Mouse (Mus musculus): Measurements from ENCODE around the gene Filip1. TPM values are rescaled to one million over a fixed set of nuclear protein-coding genes. Genes with fewer than 3 reads are reported as not detected.

Gene Filip1
- polyA plus RNA-seq, 1 experiment from 2014 or later, result 10.4 TPM

GRCm38 (mm10) chr9:79994296-79994695 lies 18.4 kb downstream of the Filip1 start:
- Histone ChIP-seq H3K27ac (replicated peaks; ENCODE audit: low read depth, low read length) (no peak overlapping the region), H3K9ac (ENCODE audit: low read depth, low read length) (no peak overlapping the region), H3K9me3 (ENCODE audit: control insufficient read depth, low read length) (no peaks in the 10 kb centered on the region), H3K4me3 (ENCODE audit: low read depth, low read length) (no peak overlapping the region), H3K27me3 (replicated peaks; ENCODE audit: control insufficient read depth, insufficient read depth, low read length) (no peaks in the 10 kb centered on the region), H3K36me3 (ENCODE audit: control insufficient read depth, insufficient read depth, low read length) (no peaks in the 10 kb centered on the region), H3K4me2 (ENCODE audit: low read depth, low read length) (no peak overlapping the region), H3K4me1 (ENCODE audit: control insufficient read depth, insufficient read depth, low read length) (no peaks in the 10 kb centered on the region)
- ATAC-seq (ENCODE audit: low read depth), result no peak
- WGBS, result 84% methylated on average over 5 of the region's 5 CpGs
- DNase-seq (ENCODE audit: low spot score), result no peak

- ATAC-seq (ENCODE audit: low read depth), result no peak
- Histone ChIP-seq H3K27me3 (replicated peaks; ENCODE audit: control insufficient read depth, insufficient read depth, low read length) (no peaks in the 10 kb centered on the region), H3K4me2 (ENCODE audit: low read depth, low read length) (no peak overlapping the region), H3K4me1 (ENCODE audit: control insufficient read depth, insufficient read depth, low read length) (no peaks in the 10 kb centered on the region), H3K4me3 (ENCODE audit: low read depth, low read length) (no peak overlapping the region), H3K27ac (replicated peaks; ENCODE audit: low read depth, low read length) (no peak overlapping the region), H3K9me3 (ENCODE audit: control insufficient read depth, low read length) (no peaks in the 10 kb centered on the region), H3K36me3 (ENCODE audit: control insufficient read depth, insufficient read depth, low read length) (no peaks in the 10 kb centered on the region), H3K9ac (ENCODE audit: low read depth, low read length) (no peak overlapping the region)
- DNase-seq (ENCODE audit: low spot score), result no peak
- WGBS, result 76% methylated on average over 4 of the region's 4 CpGs
These were observed 19.6 kb downstream of the Filip1 start for GRCm38 (mm10) chr9:79993066-79993465.

GRCm38 (mm10) chr9:79990456-79991017 lies 22.1 kb downstream of the Filip1 start:
- WGBS, result 73% methylated on average over 16 of the region's 16 CpGs
- Histone ChIP-seq H3K4me3 (ENCODE audit: low read depth, low read length) (no peak overlapping the region), H3K9me3 (ENCODE audit: control insufficient read depth, low read length) (no peaks in the 10 kb centered on the region), H3K27ac (replicated peaks; ENCODE audit: low read depth, low read length) (no peak overlapping the region), H3K36me3 (ENCODE audit: control insufficient read depth, insufficient read depth, low read length) (no peaks in the 10 kb centered on the region), H3K27me3 (replicated peaks; ENCODE audit: control insufficient read depth, insufficient read depth, low read length) (no peaks in the 10 kb centered on the region), H3K9ac (ENCODE audit: low read depth, low read length) (no peak overlapping the region), H3K4me2 (ENCODE audit: low read depth, low read length) (no peak overlapping the region), H3K4me1 (ENCODE audit: control insufficient read depth, insufficient read depth, low read length) (no peaks in the 10 kb centered on the region)
- DNase-seq (ENCODE audit: low spot score) (no peak), ATAC-seq (ENCODE audit: low read depth) (no peak)

GRCm38 (mm10) chr9:79989703-79990102 lies 22.9 kb downstream of the Filip1 start:
- no peak for DNase-seq (ENCODE audit: low spot score)
- 72% methylated on average over 1 of the region's 1 CpGs for WGBS
- Histone ChIP-seq H3K9me3 (ENCODE audit: control insufficient read depth, low read length) (no peaks in the 10 kb centered on the region), H3K36me3 (ENCODE audit: control insufficient read depth, insufficient read depth, low read length) (no peaks in the 10 kb centered on the region), H3K4me2 (ENCODE audit: low read depth, low read length) (no peak overlapping the region), H3K4me1 (ENCODE audit: control insufficient read depth, insufficient read depth, low read length) (no peaks in the 10 kb centered on the region), H3K27me3 (replicated peaks; ENCODE audit: control insufficient read depth, insufficient read depth, low read length) (no peaks in the 10 kb centered on the region), H3K27ac (replicated peaks; ENCODE audit: low read depth, low read length) (no peak overlapping the region), H3K4me3 (ENCODE audit: low read depth, low read length) (no peak overlapping the region), H3K9ac (ENCODE audit: low read depth, low read length) (no peak overlapping the region)
- ATAC-seq (ENCODE audit: low read depth), result no peak

DNA sequence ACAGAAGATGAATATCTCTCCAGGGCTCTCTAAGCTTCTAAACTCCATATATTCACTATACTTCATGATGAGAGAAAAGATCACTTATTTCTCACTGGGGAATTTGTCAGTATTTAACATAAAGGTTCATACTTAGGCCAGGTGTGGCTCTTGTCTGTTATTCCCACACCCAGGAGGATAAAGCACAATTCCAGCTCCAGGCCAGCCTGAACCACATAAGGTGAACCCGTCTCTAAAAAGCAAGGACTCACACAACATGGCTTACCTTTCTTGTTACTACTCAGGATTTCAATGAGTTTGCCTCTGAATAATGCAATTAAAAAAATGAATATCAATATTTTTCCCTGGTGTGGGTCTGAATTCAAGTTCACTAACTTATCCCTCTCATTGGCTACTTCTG lies 23.6 kb downstream of the Filip1 start:
- Histone ChIP-seq H3K4me1 (ENCODE audit: control insufficient read depth, insufficient read depth, low read length) (no peaks in the 10 kb centered on the region), H3K27me3 (replicated peaks; ENCODE audit: control insufficient read depth, insufficient read depth, low read length) (no peaks in the 10 kb centered on the region), H3K27ac (replicated peaks; ENCODE audit: low read depth, low read length) (no peak overlapping the region), H3K36me3 (ENCODE audit: control insufficient read depth, insufficient read depth, low read length) (no peaks in the 10 kb centered on the region), H3K4me3 (ENCODE audit: low read depth, low read length) (no peak overlapping the region), H3K9ac (ENCODE audit: low read depth, low read length) (no peak overlapping the region), H3K4me2 (ENCODE audit: low read depth, low read length) (no peak overlapping the region), H3K9me3 (ENCODE audit: control insufficient read depth, low read length) (no peaks in the 10 kb centered on the region)
- no peak for ATAC-seq (ENCODE audit: low read depth)
- 79% methylated on average over 1 of the region's 1 CpGs for WGBS
- DNase-seq (ENCODE audit: low spot score), result no peak

DNA sequence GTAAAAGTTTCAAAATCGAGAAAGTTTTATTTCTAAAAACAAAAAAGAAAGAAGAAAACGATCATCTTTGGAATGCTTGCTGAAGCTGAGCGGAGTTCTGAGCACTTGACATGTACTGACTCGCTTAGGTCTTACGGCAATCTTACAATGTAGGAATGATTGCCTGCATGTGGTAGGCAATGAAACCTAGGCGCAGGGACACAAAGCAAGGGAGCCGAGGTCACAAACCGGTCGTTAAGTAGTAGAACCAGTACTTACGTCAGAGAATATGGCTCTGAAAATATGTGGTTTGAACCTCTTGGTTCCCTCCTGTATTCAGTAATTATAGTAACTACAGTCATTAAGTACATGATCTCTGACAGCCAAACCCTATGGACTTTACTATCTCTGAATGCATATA lies 29.4 kb downstream of the Filip1 start:
- peaks cover 1% of the 10 kb centered on the region; the same call in 1 of the 2 replicates for H3K4me1 ChIP-seq (ENCODE audit: control insufficient read depth, insufficient read depth, low read length)
- H3K27me3 ChIP-seq (replicated peaks; ENCODE audit: control insufficient read depth, insufficient read depth, low read length), result no peaks in the 10 kb centered on the region
- ATAC-seq (ENCODE audit: low read depth) (no peak), DNase-seq (ENCODE audit: low spot score) (peak; percentile 62)
- no peak overlapping the region for H3K4me3 ChIP-seq (ENCODE audit: low read depth, low read length)
- no peak overlapping the region for H3K27ac ChIP-seq (replicated peaks; ENCODE audit: low read depth, low read length)
- no peaks in the 10 kb centered on the region for H3K9me3 ChIP-seq (ENCODE audit: control insufficient read depth, low read length)
- no peak overlapping the region for H3K9ac ChIP-seq (ENCODE audit: low read depth, low read length)
- H3K4me2 ChIP-seq (ENCODE audit: low read depth, low read length), result no peak overlapping the region
- no peaks in the 10 kb centered on the region for H3K36me3 ChIP-seq (ENCODE audit: control insufficient read depth, insufficient read depth, low read length)
- 70% methylated on average over 10 of the region's 10 CpGs for WGBS

GRCm38 (mm10) chr9:79979274-79979673 lies 33.4 kb downstream of the Filip1 start:
- peaks cover 6% of the 10 kb centered on the region; the same call in 1 of the 2 replicates for H3K4me1 ChIP-seq (ENCODE audit: control insufficient read depth, insufficient read depth, low read length)
- H3K9ac ChIP-seq (ENCODE audit: low read depth, low read length), result no peak overlapping the region
- ATAC-seq (ENCODE audit: low read depth) (no peak), DNase-seq (ENCODE audit: low spot score) (no peak)
- no peak overlapping the region for H3K27ac ChIP-seq (replicated peaks; ENCODE audit: low read depth, low read length)
- 87% methylated on average over 2 of the region's 2 CpGs for WGBS
- H3K4me3 ChIP-seq (ENCODE audit: low read depth, low read length), result no peak overlapping the region
- no peak overlapping the region for H3K4me2 ChIP-seq (ENCODE audit: low read depth, low read length)
- H3K27me3 ChIP-seq (replicated peaks; ENCODE audit: control insufficient read depth, insufficient read depth, low read length), result no peaks in the 10 kb centered on the region
- H3K9me3 ChIP-seq (ENCODE audit: control insufficient read depth, low read length), result no peaks in the 10 kb centered on the region
- H3K36me3 ChIP-seq (ENCODE audit: control insufficient read depth, insufficient read depth, low read length), result no peaks in the 10 kb centered on the region

DNA sequence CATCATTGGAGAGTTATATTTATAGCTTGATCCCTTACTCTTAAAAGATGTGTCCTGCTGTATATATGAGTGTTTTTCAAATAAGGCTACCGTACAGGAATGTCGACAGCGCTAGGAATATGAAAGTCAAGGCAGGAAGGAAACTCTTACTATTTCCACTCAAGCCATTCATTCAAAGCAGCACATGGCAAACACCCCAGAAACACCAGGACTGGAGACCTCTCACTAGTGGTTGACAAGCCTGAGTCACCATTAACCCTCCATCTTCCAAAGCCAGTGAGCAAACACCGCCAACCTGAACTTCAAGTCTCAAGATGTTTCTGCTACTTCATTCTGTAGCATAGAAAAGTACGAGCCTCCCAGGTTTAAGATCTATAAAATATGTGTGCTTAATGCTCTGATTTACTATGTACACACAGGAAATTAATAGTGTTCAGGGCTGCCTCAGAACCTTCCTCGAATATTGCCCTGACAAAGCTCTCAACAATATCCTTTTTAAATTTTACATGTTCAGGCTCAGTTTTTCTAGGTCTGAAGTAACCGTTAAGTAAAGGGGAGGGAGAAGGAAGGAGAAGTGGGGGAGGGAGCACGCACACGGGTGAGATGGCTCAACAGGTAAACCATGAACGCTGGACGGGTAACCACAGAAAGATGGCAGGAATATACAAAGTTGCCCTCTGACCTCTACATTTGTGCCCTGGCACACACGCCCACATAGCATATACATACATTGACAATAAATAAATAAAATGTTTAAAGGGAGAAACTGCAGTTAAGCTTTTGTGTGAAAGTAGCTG lies 34.2 kb downstream of the Filip1 start:
- H3K4me1 ChIP-seq (ENCODE audit: control insufficient read depth, insufficient read depth, low read length), result peaks cover 6% of the 10 kb centered on the region; the same call in 1 of the 2 replicates
- H3K4me3 ChIP-seq (ENCODE audit: low read depth, low read length), result peak overlapping the region; percentile 38
- H3K4me2 ChIP-seq (ENCODE audit: low read depth, low read length), result peak overlapping the region; percentile 71
- no peak overlapping the region for H3K9ac ChIP-seq (ENCODE audit: low read depth, low read length)
- H3K27ac ChIP-seq (replicated peaks; ENCODE audit: low read depth, low read length), result peak overlapping the region; percentile 74; the same call in 1 of the 2 replicates
- DNase-seq (ENCODE audit: low spot score), result no peak
- ATAC-seq (ENCODE audit: low read depth), result no peak
- no peaks in the 10 kb centered on the region for H3K36me3 ChIP-seq (ENCODE audit: control insufficient read depth, insufficient read depth, low read length)
- 64% methylated on average over 12 of the region's 12 CpGs for WGBS
- H3K9me3 ChIP-seq (ENCODE audit: control insufficient read depth, low read length), result no peaks in the 10 kb centered on the region
- H3K27me3 ChIP-seq (replicated peaks; ENCODE audit: control insufficient read depth, insufficient read depth, low read length), result no peaks in the 10 kb centered on the region

Measured in embryonic facial prominence, embryonic 14.5 days (tissue).